Mouse (Mus musculus) megakaryocyte, embryonic 14.5 days (primary cell): ENCODE data around the gene R3hdm2.

Experiments
- FLI1 ChIP-seq: IDR thresholded peaks from 2 replicates; pipeline ENCODE4 v1.6.1; 2012; ENCODE audit warnings: low read length, inconsistent platforms, mixed read lengths
- GATA1 ChIP-seq: IDR thresholded peaks from 3 replicates; pipeline ENCODE4 v1.6.1; 2012; ENCODE audit warnings: mixed read lengths, low read length, inconsistent platforms, borderline replicate concordance

DNA sequence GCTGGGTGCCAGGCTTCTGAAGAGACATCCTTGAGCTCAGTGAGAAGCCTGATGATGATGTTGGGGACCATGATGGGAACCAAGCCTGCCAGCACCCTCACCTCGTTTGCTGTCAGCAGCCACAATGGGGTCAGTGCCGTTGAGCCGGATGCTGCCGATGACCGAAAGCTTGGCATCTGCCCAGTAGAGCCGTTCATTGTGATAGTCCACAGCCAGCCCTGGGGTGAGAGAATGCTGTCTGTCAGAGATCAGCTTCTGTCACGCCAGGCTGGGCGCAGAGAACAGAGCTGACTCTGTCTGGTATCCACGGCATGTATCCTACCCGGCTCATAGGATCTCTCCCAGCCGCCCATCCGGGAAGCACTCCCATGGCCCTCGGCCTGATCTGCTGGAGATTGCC is 162.0 kb downstream of the R3hdm2 start:
- TF ChIP-seq GATA1 = no peak
- no peak for TF ChIP-seq FLI1
